Mouse (Mus musculus): ENCODE measurements around the gene Midn. TPM values are rescaled to one million over a fixed set of nuclear protein-coding genes. Genes with fewer than 3 reads are reported as not detected.

Gene Midn
- polyA plus RNA-seq, 1 experiment = 26.1 TPM

DNA sequence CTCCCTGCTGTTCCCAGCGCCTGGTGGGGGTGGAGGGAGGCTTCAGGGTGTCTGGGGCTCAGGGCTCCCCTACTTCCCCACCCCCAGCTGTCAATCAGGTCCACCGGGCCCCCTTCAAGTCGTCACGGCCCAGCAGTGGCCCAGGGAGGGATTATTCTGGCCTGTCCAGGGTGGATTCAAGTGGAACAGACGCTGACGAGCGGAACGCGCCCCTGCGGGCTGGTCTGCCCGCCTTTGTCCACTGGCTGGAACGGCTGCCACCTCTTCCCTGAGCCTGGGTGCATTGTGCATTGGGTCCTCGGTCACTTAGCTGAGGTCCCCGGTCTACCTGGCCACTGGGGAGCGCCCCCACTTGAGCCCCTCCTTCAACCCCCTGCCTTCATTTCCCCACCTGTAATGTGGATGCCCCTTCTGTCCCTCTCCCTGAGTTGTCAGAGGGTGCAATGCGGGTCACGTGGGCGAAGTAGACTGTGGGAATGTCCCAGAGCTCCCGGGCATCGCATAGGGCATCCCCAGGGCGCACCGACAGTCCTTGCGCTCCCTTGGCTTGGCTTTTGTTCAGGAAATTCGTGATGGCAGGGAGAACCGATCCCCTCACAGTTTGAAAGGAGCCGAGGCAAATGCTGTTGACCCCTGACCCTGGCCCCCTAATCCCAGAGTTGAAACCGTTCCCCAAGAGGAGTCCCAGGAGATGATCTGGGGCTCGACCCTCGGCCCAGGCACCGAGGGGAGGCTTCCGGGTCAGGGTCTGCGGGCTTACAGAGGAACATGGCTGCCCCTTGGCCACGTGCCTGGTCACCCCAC lies 48.9 kb downstream of the Midn start:
- 34% methylated on average over 33 of the region's 33 CpGs for WGBS
- DNase-seq = no peak
- Histone ChIP-seq H3K4me1 (ENCODE audit: control insufficient read depth, insufficient read depth, low read length) (peaks cover 3% of the 10 kb centered on the region), H3K27me3 (ENCODE audit: control insufficient read depth, insufficient read depth, low read length) (no peaks in the 10 kb centered on the region), H3K27ac (ENCODE audit: insufficient read depth, low read length) (no peak overlapping the region), H3K4me3 (replicated peaks; ENCODE audit: insufficient read depth, low read depth, low read length) (no peak overlapping the region)
- TF ChIP-seq POLR2A (IDR thresholded peaks at IDR 0.05; ENCODE audit: borderline replicate concordance, insufficient read depth, low read length) (no peak), CTCF (IDR thresholded peaks at IDR 0.05; ENCODE audit: borderline replicate concordance, insufficient read depth, low read depth, low read length) (no peak)

- Histone ChIP-seq H3K4me3 (replicated peaks; ENCODE audit: insufficient read depth, low read depth, low read length) (no peak overlapping the region), H3K4me1 (ENCODE audit: control insufficient read depth, insufficient read depth, low read length) (peaks cover 3% of the 10 kb centered on the region), H3K27ac (ENCODE audit: insufficient read depth, low read length) (no peak overlapping the region), H3K27me3 (ENCODE audit: control insufficient read depth, insufficient read depth, low read length) (no peaks in the 10 kb centered on the region)
- TF ChIP-seq POLR2A (IDR thresholded peaks at IDR 0.05; ENCODE audit: borderline replicate concordance, insufficient read depth, low read length) = no peak
- peak; percentile 92 for TF ChIP-seq CTCF (IDR thresholded peaks at IDR 0.05; ENCODE audit: borderline replicate concordance, insufficient read depth, low read depth, low read length)
- 31% methylated on average over 3 of the region's 3 CpGs for WGBS
- peak; percentile 84 to 85 for DNase-seq
Measured at GRCm38 (mm10) chr10:80199440-80200008, 51.5 kb downstream of the Midn start.

GRCm38 (mm10) chr10:80200485-80200884 lies 52.4 kb downstream of the Midn start:
- TF ChIP-seq CTCF (IDR thresholded peaks at IDR 0.05; ENCODE audit: borderline replicate concordance, insufficient read depth, low read depth, low read length) (no peak), POLR2A (IDR thresholded peaks at IDR 0.05; ENCODE audit: borderline replicate concordance, insufficient read depth, low read length) (no peak)
- H3K27ac ChIP-seq (ENCODE audit: insufficient read depth, low read length) = no peak overlapping the region
- no peak overlapping the region for H3K4me3 ChIP-seq (replicated peaks; ENCODE audit: insufficient read depth, low read depth, low read length)
- 73% methylated on average over 6 of the region's 6 CpGs for WGBS
- H3K27me3 ChIP-seq (ENCODE audit: control insufficient read depth, insufficient read depth, low read length) = no peaks in the 10 kb centered on the region
- no peak for DNase-seq
- H3K4me1 ChIP-seq (ENCODE audit: control insufficient read depth, insufficient read depth, low read length) = peaks cover 3% of the 10 kb centered on the region

DNA sequence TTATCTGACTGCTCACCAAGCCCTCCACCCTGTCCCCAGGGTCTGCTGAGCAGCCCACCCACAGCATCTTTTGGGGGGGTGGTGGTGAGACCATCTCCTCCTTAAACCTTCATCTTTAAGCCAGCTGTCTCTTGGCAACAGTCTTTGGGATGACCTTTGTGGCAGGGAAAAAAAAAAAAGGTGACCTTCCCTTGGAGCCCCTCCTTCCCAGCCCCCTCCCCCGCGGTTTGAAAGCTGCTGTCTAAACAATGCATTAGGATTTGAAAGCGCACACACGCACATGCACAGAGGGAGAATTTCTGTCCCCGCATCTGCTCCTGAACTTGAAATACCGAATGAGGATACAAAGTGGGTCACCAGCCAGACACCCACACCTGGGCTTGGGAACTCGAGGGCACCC lies 56.0 kb downstream of the Midn start:
- Histone ChIP-seq H3K4me1 (ENCODE audit: control insufficient read depth, insufficient read depth, low read length) (peaks cover 3% of the 10 kb centered on the region), H3K27me3 (ENCODE audit: control insufficient read depth, insufficient read depth, low read length) (no peaks in the 10 kb centered on the region), H3K4me3 (replicated peaks; ENCODE audit: insufficient read depth, low read depth, low read length) (no peak overlapping the region), H3K27ac (ENCODE audit: insufficient read depth, low read length) (no peak overlapping the region)
- no peak for DNase-seq
- 27% methylated on average over 7 of the region's 7 CpGs for WGBS
- TF ChIP-seq CTCF (IDR thresholded peaks at IDR 0.05; ENCODE audit: borderline replicate concordance, insufficient read depth, low read depth, low read length) (no peak), POLR2A (IDR thresholded peaks at IDR 0.05; ENCODE audit: borderline replicate concordance, insufficient read depth, low read length) (no peak)

DNA sequence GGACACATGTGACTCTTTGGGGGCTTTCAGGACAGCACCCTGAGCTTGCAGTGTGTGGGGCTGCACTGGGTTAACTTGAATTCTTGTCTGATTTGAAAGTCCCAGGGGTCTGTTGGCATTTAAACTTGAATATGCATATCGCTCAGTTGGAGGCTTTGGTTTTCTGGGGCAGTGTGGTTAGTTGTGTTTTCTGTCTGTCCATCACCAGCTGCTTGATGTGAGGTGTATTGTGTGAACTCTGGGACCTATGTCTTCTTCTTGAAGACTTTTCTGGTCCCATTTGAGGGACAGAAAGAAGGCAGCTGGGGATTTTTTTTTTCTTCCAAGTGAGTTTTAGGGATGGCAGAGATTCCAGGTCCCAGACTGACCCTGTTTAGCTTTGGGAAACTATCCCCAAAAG lies 59.1 kb downstream of the Midn start:
- H3K27ac ChIP-seq (ENCODE audit: insufficient read depth, low read length) = no peak overlapping the region
- H3K27me3 ChIP-seq (ENCODE audit: control insufficient read depth, insufficient read depth, low read length) = no peaks in the 10 kb centered on the region
- TF ChIP-seq POLR2A (IDR thresholded peaks at IDR 0.05; ENCODE audit: borderline replicate concordance, insufficient read depth, low read length) (no peak), CTCF (IDR thresholded peaks at IDR 0.05; ENCODE audit: borderline replicate concordance, insufficient read depth, low read depth, low read length) (no peak)
- H3K4me3 ChIP-seq (replicated peaks; ENCODE audit: insufficient read depth, low read depth, low read length) = no peak overlapping the region
- DNase-seq = no peak
- 66% methylated on average over 1 of the region's 1 CpGs for WGBS
- no peaks in the 10 kb centered on the region for H3K4me1 ChIP-seq (ENCODE audit: control insufficient read depth, insufficient read depth, low read length)

- no peak for DNase-seq
- WGBS = 66% methylated on average over 10 of the region's 10 CpGs
- Histone ChIP-seq H3K27ac (ENCODE audit: insufficient read depth, low read length) (no peak overlapping the region), H3K4me3 (replicated peaks; ENCODE audit: insufficient read depth, low read depth, low read length) (no peak overlapping the region), H3K4me1 (ENCODE audit: control insufficient read depth, insufficient read depth, low read length) (no peaks in the 10 kb centered on the region), H3K27me3 (ENCODE audit: control insufficient read depth, insufficient read depth, low read length) (no peaks in the 10 kb centered on the region)
- no peak for TF ChIP-seq POLR2A (IDR thresholded peaks at IDR 0.05; ENCODE audit: borderline replicate concordance, insufficient read depth, low read length)
- no peak for TF ChIP-seq CTCF (IDR thresholded peaks at IDR 0.05; ENCODE audit: borderline replicate concordance, insufficient read depth, low read depth, low read length)
Measured at GRCm38 (mm10) chr10:80207676-80208075, 59.6 kb downstream of the Midn start.

Other genes starting within 250 kb of the Midn start
- 46.5 and 47.4 TPM in 2 replicates for gene Med16, start 239.3 kb upstream of the Midn start, polyA plus RNA-seq (2012; rRNA removed)
- not detected in 2 replicates for gene Gm26602, start 237.4 kb upstream of the Midn start, polyA plus RNA-seq (2012; rRNA removed)
- gene Kiss1r, start 231.3 kb upstream of the Midn start, polyA plus RNA-seq (2012; rRNA removed) = 12.1 and 12.8 TPM in 2 replicates
- gene R3hdm4, start 227.1 kb upstream of the Midn start, polyA plus RNA-seq (2012; rRNA removed) = 156 and 162 TPM in 2 replicates
- gene Arid3a, start 221.2 kb upstream of the Midn start, polyA plus RNA-seq (2012; rRNA removed) = 4.7 TPM in 2 replicates
- 56.2 and 57.4 TPM in 2 replicates for gene Wdr18, start 188.1 kb upstream of the Midn start, polyA plus RNA-seq (2012; rRNA removed)
- 5.5 and 5.9 TPM in 2 replicates for gene Grin3b, start 177.6 kb upstream of the Midn start, polyA plus RNA-seq (2012; rRNA removed)
- gene Tmem259, start 163.9 kb upstream of the Midn start, polyA plus RNA-seq (2012; rRNA removed) = 191 and 204 TPM in 2 replicates
- gene Cnn2, start 159.7 kb upstream of the Midn start, polyA plus RNA-seq (2012; rRNA removed) = 8.2 and 9.3 TPM in 2 replicates
- 31.1 and 32.4 TPM in 2 replicates for gene Abca7, start 151.8 kb upstream of the Midn start, polyA plus RNA-seq (2012; rRNA removed)
- gene Arhgap45, start 131.6 kb upstream of the Midn start, polyA plus RNA-seq (2012; rRNA removed) = 2.2 and 2.7 TPM in 2 replicates
- gene Polr2e, start 108.5 kb upstream of the Midn start, polyA plus RNA-seq (2012; rRNA removed) = 224 and 231 TPM in 2 replicates
- 888 and 964 TPM in 2 replicates for gene Gpx4, start 101.1 kb upstream of the Midn start, polyA plus RNA-seq (2012; rRNA removed)
- 25.4 and 28.9 TPM in 2 replicates for gene Sbno2, start 42.7 kb upstream of the Midn start, polyA plus RNA-seq (2012; rRNA removed)
- 110 and 112 TPM in 2 replicates for gene Stk11, start 32.5 kb upstream of the Midn start, polyA plus RNA-seq (2012; rRNA removed)
- 736 and 758 TPM in 2 replicates for gene Atp5d, start 9.6 kb upstream of the Midn start, polyA plus RNA-seq (2012; rRNA removed)
- 147 and 151 TPM in 2 replicates for gene Cbarp, start 7.4 kb upstream of the Midn start, polyA plus RNA-seq (2012; rRNA removed)
- 240 and 261 TPM in 2 replicates for gene Cirbp, start 17.7 kb downstream of the Midn start, polyA plus RNA-seq (2012; rRNA removed)
- 16.4 and 18.0 TPM in 2 replicates for gene 1600002K03Rik, start 24.7 kb downstream of the Midn start, polyA plus RNA-seq (2012; rRNA removed)
- gene Efna2, start 31.2 kb downstream of the Midn start, polyA plus RNA-seq (2012; rRNA removed) = 10.2 and 10.7 TPM in 2 replicates
- gene Mum1, start 78.2 kb downstream of the Midn start, polyA plus RNA-seq (2012; rRNA removed) = 41.1 and 42.5 TPM in 2 replicates
- gene Ndufs7, start 100.8 kb downstream of the Midn start, polyA plus RNA-seq (2012; rRNA removed) = 668 and 680 TPM in 2 replicates
- gene Gamt, start 112.7 kb downstream of the Midn start, polyA plus RNA-seq (2012; rRNA removed) = 52.9 and 54.5 TPM in 2 replicates
- gene Dazap1, start 113.2 kb downstream of the Midn start, polyA plus RNA-seq (2012; rRNA removed) = 90.2 and 92.7 TPM in 2 replicates
- gene Rps15, start 144.2 kb downstream of the Midn start, polyA plus RNA-seq (2012; rRNA removed) = 1,303 and 1,454 TPM in 2 replicates
- gene Apc2, start 147.7 kb downstream of the Midn start, polyA plus RNA-seq (2012; rRNA removed) = 67.1 and 69.1 TPM in 2 replicates
- 49.7 and 51.1 TPM in 2 replicates for gene 2310011J03Rik, start 172.3 kb downstream of the Midn start, polyA plus RNA-seq (2012; rRNA removed)
- 13.7 and 14.1 TPM in 2 replicates for gene Pcsk4, start 181.2 kb downstream of the Midn start, polyA plus RNA-seq (2012; rRNA removed)
- 9.0 and 10.3 TPM in 2 replicates for gene Reep6, start 181.7 kb downstream of the Midn start, polyA plus RNA-seq (2012; rRNA removed)
- 7.9 and 10.8 TPM in 2 replicates for gene Adamtsl5, start 200.1 kb downstream of the Midn start, polyA plus RNA-seq (2012; rRNA removed)
- 145 and 151 TPM in 2 replicates for gene Plk5, start 208.2 kb downstream of the Midn start, polyA plus RNA-seq (2012; rRNA removed)
- 16.1 and 16.2 TPM in 2 replicates for gene Mex3d, start 239.4 kb downstream of the Midn start, polyA plus RNA-seq (2012; rRNA removed)